Mouse (Mus musculus): ENCODE results near the gene Prkcq. TPM values are rescaled to one million over a fixed set of nuclear protein-coding genes. Genes with fewer than 3 reads are reported as not detected.

The Prkcq gene
- polyA plus RNA-seq (2015; fragmentation: Nextera tagmentation; extraction: Ambion mirVana): 1.8 and 3.1 TPM in 2 replicates

- Histone ChIP-seq H3K4me3 (peak within 1 kb of the TSS; percentile 52), H3K9ac (peak within 1 kb of the TSS; percentile 17; the same call in 1 of the 2 replicates), H3K27me3 (peaks cover 10% of the 10 kb centered on the region), H3K4me1 (no peaks in the 10 kb centered on the region), H3K9me3 (no peaks in the 10 kb centered on the region), H3K27ac (no peak within 1 kb of the TSS), H3K36me3 (no peaks in the 10 kb centered on the region), H3K4me2 (peak within 1 kb of the TSS; percentile 94)
- WGBS: 3% methylated on average over 51 of the region's 51 CpGs
- ATAC-seq (ENCODE audit: borderline replicate concordance, extremely low read depth, low FRiP score, low TSS enrichment): peak; percentile 80
Observed at GRCm38 (mm10) chr2:11171754-11172501, at the start of gene Prkcq. Prkcq (plus strand) TSS chr2:11172108.

DNA sequence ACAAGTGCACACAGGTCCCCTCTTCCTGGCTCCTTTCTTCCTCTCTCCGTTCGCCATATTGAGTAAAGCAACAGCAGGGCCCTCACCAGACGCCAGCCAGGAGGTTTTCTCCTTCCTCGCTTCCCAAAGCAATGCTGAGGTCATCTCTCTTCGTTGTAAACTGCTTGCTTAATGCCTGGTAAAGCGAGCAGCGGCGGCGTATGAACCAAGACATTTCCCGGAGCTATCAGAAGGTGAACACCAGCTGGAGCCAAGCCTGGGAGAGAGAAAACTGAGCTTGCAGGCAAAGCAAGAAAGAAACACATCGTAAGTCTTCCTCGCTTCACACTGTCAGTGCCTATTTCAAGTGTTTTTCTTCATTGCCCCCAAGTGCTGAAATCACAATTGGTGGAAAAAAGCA is 41.0 kb upstream of the Prkcq start:
- H3K9ac ChIP-seq: no peak overlapping the region
- no peaks in the 10 kb centered on the region for H3K4me1 ChIP-seq
- no peaks in the 10 kb centered on the region for H3K27me3 ChIP-seq
- no peak overlapping the region for H3K4me2 ChIP-seq
- no peaks in the 10 kb centered on the region for H3K36me3 ChIP-seq
- H3K27ac ChIP-seq: no peak overlapping the region
- no peak overlapping the region for H3K4me3 ChIP-seq
- no peaks in the 10 kb centered on the region for H3K9me3 ChIP-seq
- no peak for ATAC-seq (ENCODE audit: borderline replicate concordance, extremely low read depth, low FRiP score, low TSS enrichment)
- WGBS: 75% methylated on average over 12 of the region's 12 CpGs

DNA sequence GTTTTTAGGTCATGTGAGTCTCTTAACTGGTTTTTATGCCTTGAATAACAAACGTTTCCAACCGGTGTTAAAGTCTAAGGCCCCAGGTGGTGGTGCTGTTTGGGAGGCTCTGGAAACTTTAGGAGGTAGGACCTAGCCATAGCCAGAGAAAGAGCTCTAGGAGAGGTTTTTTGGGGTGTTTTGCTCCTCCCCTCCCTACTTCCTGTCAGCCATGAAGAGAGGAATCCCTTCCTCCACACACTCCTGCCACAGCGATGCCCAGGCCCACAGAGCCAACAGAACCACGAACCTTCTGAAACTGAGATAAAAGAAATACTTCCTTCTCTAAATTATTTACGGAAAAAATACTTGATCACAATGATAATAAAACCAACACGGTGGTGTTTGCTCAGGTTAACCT is 36.2 kb upstream of the Prkcq start:
- no peak overlapping the region for H3K9ac ChIP-seq
- no peaks in the 10 kb centered on the region for H3K27me3 ChIP-seq
- no peak overlapping the region for H3K4me3 ChIP-seq
- no peak overlapping the region for H3K27ac ChIP-seq
- H3K4me1 ChIP-seq: no peaks in the 10 kb centered on the region
- WGBS: 44% methylated on average over 6 of the region's 6 CpGs
- no peaks in the 10 kb centered on the region for H3K9me3 ChIP-seq
- H3K36me3 ChIP-seq: no peaks in the 10 kb centered on the region
- ATAC-seq (ENCODE audit: borderline replicate concordance, extremely low read depth, low FRiP score, low TSS enrichment): no peak
- H3K4me2 ChIP-seq: no peak overlapping the region

- H3K4me2 ChIP-seq: no peak overlapping the region
- H3K9me3 ChIP-seq: no peaks in the 10 kb centered on the region
- H3K27ac ChIP-seq: no peak overlapping the region
- H3K36me3 ChIP-seq: no peaks in the 10 kb centered on the region
- H3K4me3 ChIP-seq: no peak overlapping the region
- no peak overlapping the region for H3K9ac ChIP-seq
- H3K4me1 ChIP-seq: no peaks in the 10 kb centered on the region
- WGBS: 89% methylated on average over 6 of the region's 6 CpGs
- no peaks in the 10 kb centered on the region for H3K27me3 ChIP-seq
- ATAC-seq (ENCODE audit: borderline replicate concordance, extremely low read depth, low FRiP score, low TSS enrichment): no peak
Observed at GRCm38 (mm10) chr2:11138076-11138475, 33.8 kb upstream of the Prkcq start.

- 68% methylated on average over 1 of the region's 1 CpGs for WGBS
Observed at GRCm38 (mm10) chr2:11139518-11140152, 32.3 kb upstream of the Prkcq start.

DNA sequence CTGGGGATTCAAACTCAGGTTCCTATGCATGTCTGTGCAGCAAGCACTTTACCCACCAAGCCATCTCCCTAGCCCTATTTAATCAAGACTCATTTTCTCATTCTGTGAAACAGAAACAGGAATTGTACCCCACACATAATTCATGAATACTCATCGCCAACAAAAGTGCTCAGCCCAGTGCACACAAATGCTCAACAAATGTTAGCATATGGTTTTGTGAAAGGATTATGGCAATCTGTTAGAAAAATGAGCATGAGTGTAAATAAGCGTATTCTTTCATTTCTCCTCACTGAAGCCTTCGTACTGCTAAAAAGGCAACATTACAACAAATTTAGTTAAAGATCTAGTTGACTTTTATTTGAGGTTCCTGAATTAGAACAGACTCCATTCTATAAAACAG is 31.5 kb upstream of the Prkcq start:
- no peak overlapping the region for H3K4me2 ChIP-seq

More at GRCm38 (mm10) chr2:11139518-11140152, 32.3 kb upstream of the Prkcq start:
- H3K36me3 ChIP-seq: no peaks in the 10 kb centered on the region
- no peak overlapping the region for H3K4me2 ChIP-seq
- H3K9ac ChIP-seq: no peak overlapping the region
- ATAC-seq (ENCODE audit: borderline replicate concordance, extremely low read depth, low FRiP score, low TSS enrichment): no peak
- no peak overlapping the region for H3K27ac ChIP-seq
- no peak overlapping the region for H3K4me3 ChIP-seq
- H3K4me1 ChIP-seq: no peaks in the 10 kb centered on the region
- no peaks in the 10 kb centered on the region for H3K9me3 ChIP-seq
- no peaks in the 10 kb centered on the region for H3K27me3 ChIP-seq

GRCm38 (mm10) chr2:11149091-11149490 is 22.8 kb upstream of the Prkcq start:
- H3K9me3 ChIP-seq: no peaks in the 10 kb centered on the region
- no peak overlapping the region for H3K9ac ChIP-seq
- H3K36me3 ChIP-seq: no peaks in the 10 kb centered on the region
- no peak overlapping the region for H3K4me3 ChIP-seq
- no peak overlapping the region for H3K27ac ChIP-seq
- H3K27me3 ChIP-seq: no peaks in the 10 kb centered on the region
- ATAC-seq (ENCODE audit: borderline replicate concordance, extremely low read depth, low FRiP score, low TSS enrichment): no peak
- 82% methylated on average over 4 of the region's 4 CpGs for WGBS
- H3K4me1 ChIP-seq: no peaks in the 10 kb centered on the region
- no peak overlapping the region for H3K4me2 ChIP-seq

More for the DNA sequence above, 31.5 kb upstream of the Prkcq start:
- H3K27me3 ChIP-seq: no peaks in the 10 kb centered on the region
- no peaks in the 10 kb centered on the region for H3K36me3 ChIP-seq
- H3K4me1 ChIP-seq: no peaks in the 10 kb centered on the region
- H3K9ac ChIP-seq: no peak overlapping the region
- H3K4me3 ChIP-seq: no peak overlapping the region
- no peak overlapping the region for H3K27ac ChIP-seq
- no peaks in the 10 kb centered on the region for H3K9me3 ChIP-seq
- WGBS: 84% methylated on average over 3 of the region's 3 CpGs
- no peak for ATAC-seq (ENCODE audit: borderline replicate concordance, extremely low read depth, low FRiP score, low TSS enrichment)

- Histone ChIP-seq H3K4me1 (no peaks in the 10 kb centered on the region), H3K27ac (no peak overlapping the region), H3K9ac (no peak overlapping the region), H3K4me3 (no peak overlapping the region), H3K9me3 (no peaks in the 10 kb centered on the region), H3K27me3 (no peaks in the 10 kb centered on the region), H3K4me2 (no peak overlapping the region), H3K36me3 (no peaks in the 10 kb centered on the region)
- 52% methylated on average over 7 of the region's 7 CpGs for WGBS
- no peak for ATAC-seq (ENCODE audit: borderline replicate concordance, extremely low read depth, low FRiP score, low TSS enrichment)
Observed at GRCm38 (mm10) chr2:11150975-11151374, 20.9 kb upstream of the Prkcq start.

- no peaks in the 10 kb centered on the region for H3K27me3 ChIP-seq
- no peaks in the 10 kb centered on the region for H3K36me3 ChIP-seq
- no peaks in the 10 kb centered on the region for H3K4me1 ChIP-seq
- ATAC-seq (ENCODE audit: borderline replicate concordance, extremely low read depth, low FRiP score, low TSS enrichment): no peak
- H3K4me2 ChIP-seq: no peak overlapping the region
- no peak overlapping the region for H3K4me3 ChIP-seq
- 73% methylated on average over 6 of the region's 6 CpGs for WGBS
- no peaks in the 10 kb centered on the region for H3K9me3 ChIP-seq
- no peak overlapping the region for H3K9ac ChIP-seq
- H3K27ac ChIP-seq: no peak overlapping the region
Observed at GRCm38 (mm10) chr2:11151655-11152323, 20.1 kb upstream of the Prkcq start.

DNA sequence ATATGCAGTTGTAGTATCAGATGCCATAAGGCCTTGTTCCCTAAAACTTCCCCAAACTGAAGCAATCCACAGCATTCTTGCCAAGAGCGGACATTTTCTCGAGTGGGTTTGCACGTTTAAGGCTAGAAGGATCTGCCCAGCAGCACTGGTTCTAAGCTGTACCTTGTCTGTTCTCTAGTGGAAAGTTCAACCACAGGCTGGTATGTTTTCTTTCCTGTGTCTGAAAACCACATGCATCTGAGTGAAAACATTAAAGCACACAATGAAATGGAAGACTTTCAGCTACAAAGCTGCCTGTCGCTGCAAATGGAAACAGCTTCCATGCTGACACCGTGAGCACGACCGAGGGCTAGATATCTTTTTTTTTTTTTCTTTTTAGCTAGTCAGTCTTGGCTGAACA is 12.3 kb upstream of the Prkcq start:
- WGBS: 83% methylated on average over 7 of the region's 7 CpGs
- ATAC-seq (ENCODE audit: borderline replicate concordance, extremely low read depth, low FRiP score, low TSS enrichment): no peak
- no peaks in the 10 kb centered on the region for H3K36me3 ChIP-seq

GRCm38 (mm10) chr2:11160696-11161095 is 11.2 kb upstream of the Prkcq start:
- 69% methylated on average over 3 of the region's 3 CpGs for WGBS
- H3K27me3 ChIP-seq: no peaks in the 10 kb centered on the region
- H3K4me3 ChIP-seq: no peak overlapping the region
- H3K4me2 ChIP-seq: no peak overlapping the region
- no peak overlapping the region for H3K27ac ChIP-seq
- ATAC-seq (ENCODE audit: borderline replicate concordance, extremely low read depth, low FRiP score, low TSS enrichment): no peak
- H3K9me3 ChIP-seq: no peaks in the 10 kb centered on the region
- no peak overlapping the region for H3K9ac ChIP-seq
- no peaks in the 10 kb centered on the region for H3K36me3 ChIP-seq
- no peaks in the 10 kb centered on the region for H3K4me1 ChIP-seq

More for the DNA sequence above, 12.3 kb upstream of the Prkcq start:
- no peak overlapping the region for H3K4me3 ChIP-seq
- no peaks in the 10 kb centered on the region for H3K27me3 ChIP-seq
- no peak overlapping the region for H3K27ac ChIP-seq
- no peak overlapping the region for H3K4me2 ChIP-seq
- no peaks in the 10 kb centered on the region for H3K4me1 ChIP-seq
- H3K9me3 ChIP-seq: no peaks in the 10 kb centered on the region
- no peak overlapping the region for H3K9ac ChIP-seq

- no peak for ATAC-seq (ENCODE audit: borderline replicate concordance, extremely low read depth, low FRiP score, low TSS enrichment)
- H3K27ac ChIP-seq: no peak overlapping the region
- H3K9me3 ChIP-seq: no peaks in the 10 kb centered on the region
- no peak overlapping the region for H3K4me2 ChIP-seq
- no peak overlapping the region for H3K9ac ChIP-seq
- H3K4me1 ChIP-seq: no peaks in the 10 kb centered on the region
- H3K4me3 ChIP-seq: no peak overlapping the region
- no peaks in the 10 kb centered on the region for H3K27me3 ChIP-seq
- H3K36me3 ChIP-seq: no peaks in the 10 kb centered on the region
- WGBS: 86% methylated on average over 4 of the region's 4 CpGs
Observed at GRCm38 (mm10) chr2:11161336-11161735, 10.6 kb upstream of the Prkcq start.

Data from lung, embryonic 15.5 days (tissue).